Mouse (Mus musculus): ENCODE measurements around the gene Cdc14a.

DNA sequence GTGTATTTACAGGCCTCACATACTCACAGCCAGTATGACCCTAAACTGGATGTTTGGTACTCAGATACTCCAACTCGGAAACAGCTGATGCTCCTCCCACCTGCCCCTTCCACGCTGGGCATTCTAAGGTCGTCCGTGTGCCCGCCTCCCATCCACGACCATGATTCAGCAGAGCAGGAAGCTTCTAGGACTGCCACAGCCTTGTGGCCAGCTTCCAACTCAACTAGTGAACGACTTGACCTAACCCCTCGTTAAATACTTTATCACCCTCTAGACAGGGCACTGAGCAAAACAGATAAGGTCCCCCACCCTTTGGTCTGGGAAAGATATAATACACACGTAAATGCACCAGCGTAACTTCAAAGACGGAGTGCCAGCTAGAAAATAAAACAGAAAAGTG is 35.0 kb downstream of the Cdc14a start:
- TF ChIP-seq CTCF (IDR thresholded peaks at IDR 0.05; ENCODE audit: low read depth) (0 out of 2 replicates have a peak, but pooled peaks have one; percentile 11), EP300 (IDR thresholded peaks at IDR 0.05; ENCODE audit: low read depth) (peak; percentile 98)

Measured in liver, embryonic 14.5 days (tissue).